Mouse (Mus musculus) stomach, postnatal 0 days (tissue): ENCODE results near the gene Gm8068. TPM values are rescaled to one million over a fixed set of nuclear protein-coding genes. Genes with fewer than 3 reads are reported as not detected.
"Not testable (repeated sequence)": the region's sequence is repeated elsewhere in the genome, so short reads cannot be mapped to it uniquely, and the experiment has no call there.

Source experiments
- ATAC-seq: fragments of 200-750 bp; cut with Nextera tagmentation; 2 replicates; pipeline ENCODE4 v1.8.0; 2017; ENCODE audit not compliant: low FRiP score, low TSS enrichment
- DNase-seq: peaks from one replicate; pipeline ENCODE4 v3.0.0-alpha.2; 2016; ENCODE audit warnings: low spot score
- H3K27ac ChIP-seq: fragments of 300-500 bp; sonication (generic); replicated peaks from 2 replicates; pipeline ENCODE4 v1.5.1; 2014; ENCODE audit warnings: mild to moderate bottlenecking, control low read depth
- H3K27me3 ChIP-seq: fragments of 300-500 bp; sonication (generic); 2 replicates; pipeline ENCODE4 v1.6.1; 2014; ENCODE audit warnings: low read length; ENCODE audit not compliant: control insufficient read depth, insufficient read depth
- H3K36me3 ChIP-seq: fragments of 300-500 bp; sonication (generic); 2 replicates; pipeline ENCODE4 v1.6.1; 2014; ENCODE audit warnings: low read length, mixed read lengths; ENCODE audit not compliant: control insufficient read depth, insufficient read depth
- H3K4me1 ChIP-seq: fragments of 300-500 bp; sonication (generic); replicated peaks from 2 replicates; pipeline ENCODE4 v1.6.1; 2014; ENCODE audit warnings: antibody characterized with exemption; ENCODE audit not compliant: control insufficient read depth, insufficient read depth
- H3K4me2 ChIP-seq: fragments of 300-500 bp; sonication (generic); replicated peaks from 2 replicates; pipeline ENCODE4 v1.6.1; 2014; ENCODE audit warnings: low read depth, mild to moderate bottlenecking, control low read depth, moderate library complexity
- H3K4me3 ChIP-seq: fragments of 300-500 bp; sonication (generic); 2 replicates; pipeline ENCODE4 v1.5.1; 2014; ENCODE audit warnings: low read depth, low read length, control low read depth
- H3K9ac ChIP-seq: fragments of 300-500 bp; sonication (generic); 2 replicates; pipeline ENCODE4 v1.6.1; 2014; ENCODE audit warnings: mild to moderate bottlenecking, low read length, control low read depth, mixed read lengths
- H3K9me3 ChIP-seq: fragments of 300-500 bp; sonication (generic); 2 replicates; pipeline ENCODE4 v1.6.1; 2016; ENCODE audit warnings: low read length; ENCODE audit not compliant: control insufficient read depth
- WGBS: fragments of 180-500 bp; shearing (Covaris S2); extraction: QIAGEN DNeasy Blood & Tissue Kit; methylation state at CpG from one replicate; pipeline ENCODE4 v1.1.7; 2014; 5-methylcytosine and 5-hydroxymethylcytosine counted together
- polyA plus RNA-seq: library from polyadenylated mRNA; unstranded; fragments of >200 nt; fragmentation: Nextera tagmentation; extraction: Ambion mirVana; gene quantifications from 2 replicates; pipeline ENCODE4 v1.2.1, GENCODE M21; 2015

Gm8068 gene
- not detected in 2 replicates for polyA plus RNA-seq

GRCm38 (mm10) chr14:41701785-41702184, at the start of gene Gm8068:
TSS of gene Gm8068 (minus strand) at chr14:41701885.
- WGBS: no CpG with 5 or more reads among the region's 3 CpGs
- H3K36me3 ChIP-seq, H3K27me3 ChIP-seq, DNase-seq, H3K4me1 ChIP-seq, H3K9me3 ChIP-seq, H3K27ac ChIP-seq, H3K9ac ChIP-seq, H3K4me2 ChIP-seq, ATAC-seq, H3K4me3 ChIP-seq: not testable (repeated sequence)

GRCm38 (mm10) chr14:41750514-41750913, 48.8 kb upstream of the Gm8068 start, which contains the start of gene Gm7929:
TSS of gene Gm7929 (minus strand) at chr14:41750614.
- not testable (repeated sequence) for H3K27me3 ChIP-seq, H3K9ac ChIP-seq, ATAC-seq, H3K27ac ChIP-seq, H3K4me2 ChIP-seq, H3K36me3 ChIP-seq, H3K9me3 ChIP-seq, DNase-seq, H3K4me3 ChIP-seq, H3K4me1 ChIP-seq
- no CpG with 5 or more reads among the region's 1 CpGs for WGBS

GRCm38 (mm10) chr14:41723437-41723836, 21.8 kb upstream of the Gm8068 start:
- not testable (repeated sequence) for H3K4me3 ChIP-seq, H3K9me3 ChIP-seq, H3K36me3 ChIP-seq, H3K27ac ChIP-seq, ATAC-seq, H3K4me1 ChIP-seq, DNase-seq, H3K4me2 ChIP-seq, H3K9ac ChIP-seq, H3K27me3 ChIP-seq
- WGBS: 66% methylated on average over 15 of the region's 17 CpGs

- not testable (repeated sequence) for H3K36me3 ChIP-seq, H3K9me3 ChIP-seq, H3K27me3 ChIP-seq, ATAC-seq, H3K9ac ChIP-seq, H3K4me1 ChIP-seq, H3K4me3 ChIP-seq, H3K4me2 ChIP-seq, H3K27ac ChIP-seq, DNase-seq
- 79% methylated on average over 1 of the region's 1 CpGs for WGBS
Observed at GRCm38 (mm10) chr14:41717180-41717579, 15.5 kb upstream of the Gm8068 start.

- H3K4me1 ChIP-seq, H3K36me3 ChIP-seq, H3K4me3 ChIP-seq, DNase-seq, H3K9ac ChIP-seq, H3K27ac ChIP-seq, ATAC-seq, H3K4me2 ChIP-seq, H3K27me3 ChIP-seq, H3K9me3 ChIP-seq: not testable (repeated sequence)
- 80% methylated on average over 2 of the region's 2 CpGs for WGBS
Observed at GRCm38 (mm10) chr14:41648176-41648575, 53.5 kb downstream of the Gm8068 start.

Other genes starting within 250 kb of the Gm8068 start
- not detected in 2 replicates for gene Gm7954, start 248.4 kb downstream of the Gm8068 start, polyA plus RNA-seq
- gene Gm3486, start 212.4 kb downstream of the Gm8068 start, polyA plus RNA-seq: not detected in 2 replicates
- gene Gm7970, start 146.3 kb downstream of the Gm8068 start, polyA plus RNA-seq: not detected in 2 replicates
- not detected in 2 replicates for gene 1700049E17Rik2, start 128.7 kb downstream of the Gm8068 start, polyA plus RNA-seq
- gene Gm3072, start 77.3 kb downstream of the Gm8068 start, polyA plus RNA-seq: not detected in 2 replicates
- gene Gm3676, start 55.4 kb downstream of the Gm8068 start, polyA plus RNA-seq: not detected in 2 replicates
- gene Gm7929, start 48.7 kb upstream of the Gm8068 start, polyA plus RNA-seq: not detected in 2 replicates
- not detected in 2 replicates for gene Gm47189, start 70.6 kb upstream of the Gm8068 start, polyA plus RNA-seq
- not detected in 2 replicates for gene Gm7980, start 205.4 kb upstream of the Gm8068 start, polyA plus RNA-seq
- gene 1700049E17Rik1, start 223.1 kb upstream of the Gm8068 start, polyA plus RNA-seq: not detected in 2 replicates
- gene 1700024B05Rik, start 242.1 kb upstream of the Gm8068 start, polyA plus RNA-seq: not detected in 2 replicates